Mouse (Mus musculus) adipocyte (in vitro differentiated cells): ENCODE measurements at regions not wholly inside any gene's neighbourhood (a gene's known extent, or its start where the extent isn't known, plus 50 kb on each side); places are given as distances from the start of the nearest gene placed in this dataset.

Experiments used
- DNase-seq: peaks from one replicate; pipeline ENCODE4 v3.0.0-alpha.2; 2016; ENCODE audit warnings: low spot score

GRCm38 (mm10) chr17:94165305-94165860 lies 584.4 kb downstream of the Mettl4 start:
- DNase-seq, result no peak

- no peak for DNase-seq
Observed at GRCm38 (mm10) chr17:94144298-94144697, 605.5 kb downstream of the Mettl4 start.

GRCm38 (mm10) chr17:94133201-94133600 lies 616.6 kb downstream of the Mettl4 start:
- DNase-seq, result no peak

GRCm38 (mm10) chr17:94093984-94094660 lies 655.7 kb downstream of the Mettl4 start:
- no peak for DNase-seq

- no peak for DNase-seq
Observed at GRCm38 (mm10) chr17:94054436-94055060, 695.3 kb downstream of the Mettl4 start.

- DNase-seq, result no peak
Observed at GRCm38 (mm10) chr17:94048475-94048874, 701.3 kb downstream of the Mettl4 start.

- no peak for DNase-seq
Observed at GRCm38 (mm10) chr17:94038221-94038620, 711.6 kb downstream of the Mettl4 start.

GRCm38 (mm10) chr17:94012386-94012785 lies 737.4 kb downstream of the Mettl4 start:
- DNase-seq, result peak; percentile 8

GRCm38 (mm10) chr17:94002095-94002494 lies 747.7 kb downstream of the Mettl4 start:
- DNase-seq, result no peak

GRCm38 (mm10) chr17:94001515-94001914 lies 748.3 kb downstream of the Mettl4 start:
- no peak for DNase-seq

GRCm38 (mm10) chr17:93986932-93987331 lies 762.9 kb downstream of the Mettl4 start:
- DNase-seq, result no peak
